Comparison of ENCODE assay signal across 14 mouse cellular contexts in genomic region chr10:89760772-89761171, GRCm38 (mm10). TPM values are rescaled to one million over a fixed set of nuclear protein-coding genes. Genes with fewer than 3 reads are reported as not detected.
"Had no signal": no experiment of that assay in that cellular context is flagged by ENCODE, and none has a peak within 500 bp of the region (broad histone marks: within the 10 kb centered on the region; RNA-seq: fewer than 3 reads in every experiment).

No protein-coding gene starts in this region.

- H3K27ac ChIP-seq: kidney, embryonic 15.5 days; liver, embryonic 13.5 days had no signal

- H3K4me3 ChIP-seq: kidney, embryonic 15.5 days; liver, embryonic 13.5 days had no signal

- DNase-seq: kidney, adult 8-10 months; kidney, postnatal 14 days; kidney, postnatal 4 days; liver, embryonic 13.5 days; lung, adult 2 months; lung, postnatal 14 days; lung, postnatal 4 days; midbrain, embryonic 14.5 days; thymus, adult 18-20 months; thymus, postnatal 36 days had no signal

- H3K9me3 ChIP-seq: kidney, embryonic 15.5 days; liver, embryonic 13.5 days had no signal

- H3K36me3 ChIP-seq: liver, embryonic 13.5 days had no signal

- H3K9ac ChIP-seq: kidney, embryonic 15.5 days; liver, embryonic 13.5 days had no signal

- H3K27me3 ChIP-seq: kidney, embryonic 15.5 days; liver, embryonic 13.5 days had no signal

- ATAC-seq: intestine, postnatal 0 days had no signal

- H3K4me2 ChIP-seq: kidney, embryonic 15.5 days; liver, embryonic 13.5 days; midbrain, embryonic 11.5 days had no signal

- H3K4me1 ChIP-seq: kidney, embryonic 15.5 days had no signal

RNA-seq across cellular contexts. Expression of gene Actr6, which starts 28.7 kb away (rescaled TPM):
- polyA plus RNA-seq: small intestine, adult 2 months had no signal
